Mouse (Mus musculus) macrophage (primary cell): ENCODE data around the gene Nek10. TPM values are rescaled to one million over a fixed set of nuclear protein-coding genes. Genes with fewer than 3 reads are reported as not detected.
"Not testable (repeated sequence)": the region's sequence is repeated elsewhere in the genome, so short reads cannot be mapped to it uniquely, and the experiment has no call there.

Experiments
- H3K27ac ChIP-seq: fragments of 350-480 bp; formaldehyde crosslinking; 2 replicates; pipeline ENCODE4 v1.9.0; 2021
- H3K36me3 ChIP-seq: fragments of 350-480 bp; formaldehyde crosslinking; 2 replicates; pipeline ENCODE4 v1.9.0; 2021; ENCODE audit errors: inconsistent target
- H3K4me3 ChIP-seq: fragments of 350-480 bp; formaldehyde crosslinking; 2 replicates; pipeline ENCODE4 v1.9.0; 2021; ENCODE audit errors: inconsistent target
- H3K79me2 ChIP-seq: fragments of 350-480 bp; formaldehyde crosslinking; 2 replicates; pipeline ENCODE4 v1.9.0; 2021; ENCODE audit errors: inconsistent target
- WGBS: methylation state at CpG from one replicate; pipeline ENCODE4 v1.1.7; 2026; ENCODE audit warnings: inconsistent platforms; ENCODE audit not compliant: missing documents; 5-methylcytosine and 5-hydroxymethylcytosine counted together
- polyA plus RNA-seq: library from polyadenylated mRNA; stranded (reverse); fragments of 250-400 nt; gene quantifications from 3 replicates; pipeline ENCODE4 v1.2.4, GENCODE M21; 2018; ENCODE audit warnings: inconsistent platforms

The Nek10 gene
- polyA plus RNA-seq, 1 experiment from 2014 or later: 0.03 TPM

DNA sequence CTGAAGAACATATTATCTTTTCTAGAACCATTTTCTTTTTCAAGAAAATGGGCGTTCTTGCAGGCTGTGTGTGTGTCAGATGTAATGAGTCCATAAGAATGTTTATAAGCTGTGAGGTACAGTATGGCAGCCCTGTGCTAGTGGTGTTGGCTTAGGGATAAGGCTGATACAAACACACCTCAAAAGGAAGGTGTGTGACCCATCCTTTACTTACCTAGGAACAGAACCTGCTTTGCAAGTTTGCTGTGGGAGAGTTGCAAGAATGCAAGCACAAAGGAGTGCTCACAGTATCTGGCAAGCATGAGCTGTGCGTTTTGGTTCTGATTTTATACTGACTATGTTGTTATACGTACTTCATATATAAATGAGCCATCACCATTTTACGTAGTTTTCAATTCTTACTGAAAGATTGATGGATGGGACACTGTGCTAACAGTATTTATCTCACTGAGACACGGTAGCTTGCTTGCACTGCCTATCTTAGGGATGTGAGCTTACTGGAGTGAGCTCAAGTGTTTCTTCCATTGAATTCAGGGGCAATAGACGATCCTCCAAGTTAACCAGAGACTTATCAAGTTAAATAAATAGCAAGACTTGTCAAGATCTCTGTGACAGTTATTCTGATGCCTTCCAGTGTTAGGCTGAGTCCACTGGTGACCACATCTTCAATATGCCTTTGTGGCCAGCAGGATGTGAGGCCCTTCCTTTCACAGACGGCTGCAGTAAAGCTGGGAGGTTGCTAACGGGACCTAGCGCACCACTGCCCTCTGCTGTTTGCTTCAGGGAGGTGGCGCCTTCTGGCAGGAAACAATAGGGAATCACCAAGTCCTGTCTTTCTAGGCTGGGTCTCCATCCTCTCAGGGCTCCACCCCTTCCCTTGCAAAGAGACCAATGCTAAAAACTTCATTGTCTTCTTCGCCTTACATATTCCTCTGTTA, 181.8 kb downstream of the Nek10 start:
- Histone ChIP-seq H3K4me3 (no peak overlapping the region), H3K79me2 (no peaks in the 10 kb centered on the region), H3K36me3 (no peaks in the 10 kb centered on the region), H3K27ac (no peak overlapping the region)
- 49% methylated on average over 11 of the region's 11 CpGs for WGBS

DNA sequence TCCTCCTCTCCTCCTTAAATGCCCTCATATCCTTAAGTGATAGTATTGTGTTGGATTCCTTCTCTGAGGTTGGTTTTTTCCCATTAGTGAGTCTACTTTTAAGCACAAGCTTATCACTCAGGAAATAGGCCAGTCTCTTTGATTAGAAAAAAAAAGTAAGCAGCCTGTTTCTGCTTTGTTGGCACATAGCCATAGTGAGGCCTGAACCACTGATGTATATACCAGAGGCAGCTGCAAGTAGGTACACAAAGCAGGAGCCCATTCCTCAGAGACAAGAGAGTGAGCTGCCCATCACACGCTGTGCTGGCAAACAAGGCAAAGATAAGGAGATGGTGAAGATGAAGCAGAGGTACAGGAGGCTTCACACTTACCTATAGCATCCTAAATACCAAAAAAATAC, 184.2 kb downstream of the Nek10 start:
- Histone ChIP-seq H3K79me2 (no peaks in the 10 kb centered on the region), H3K4me3 (no peak overlapping the region), H3K27ac (no peak overlapping the region), H3K36me3 (no peaks in the 10 kb centered on the region)
- 67% methylated on average over 1 of the region's 1 CpGs for WGBS

DNA sequence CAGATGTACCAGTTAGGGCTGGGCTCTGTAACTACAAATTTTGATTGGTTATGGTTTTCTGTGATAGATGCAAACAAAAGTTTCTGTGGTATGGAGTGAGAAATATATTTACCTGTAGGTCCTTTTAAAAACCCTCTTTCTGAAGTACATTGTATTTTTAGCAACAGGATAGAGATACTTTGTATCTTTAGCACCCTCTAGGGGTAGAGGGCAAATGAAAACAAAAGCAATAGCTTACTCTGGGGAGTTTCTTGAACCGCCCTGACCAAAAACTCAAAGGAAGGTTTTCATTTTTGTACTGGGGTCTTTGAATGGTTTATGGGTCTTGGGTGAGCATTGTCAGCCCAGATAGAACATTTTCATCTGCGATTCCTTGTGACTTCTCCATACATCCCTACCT, 188.4 kb downstream of the Nek10 start:
- H3K4me3 ChIP-seq: no peak overlapping the region
- 83% methylated on average over 2 of the region's 2 CpGs for WGBS
- H3K79me2 ChIP-seq: no peaks in the 10 kb centered on the region
- H3K36me3 ChIP-seq: no peaks in the 10 kb centered on the region
- no peak overlapping the region for H3K27ac ChIP-seq

DNA sequence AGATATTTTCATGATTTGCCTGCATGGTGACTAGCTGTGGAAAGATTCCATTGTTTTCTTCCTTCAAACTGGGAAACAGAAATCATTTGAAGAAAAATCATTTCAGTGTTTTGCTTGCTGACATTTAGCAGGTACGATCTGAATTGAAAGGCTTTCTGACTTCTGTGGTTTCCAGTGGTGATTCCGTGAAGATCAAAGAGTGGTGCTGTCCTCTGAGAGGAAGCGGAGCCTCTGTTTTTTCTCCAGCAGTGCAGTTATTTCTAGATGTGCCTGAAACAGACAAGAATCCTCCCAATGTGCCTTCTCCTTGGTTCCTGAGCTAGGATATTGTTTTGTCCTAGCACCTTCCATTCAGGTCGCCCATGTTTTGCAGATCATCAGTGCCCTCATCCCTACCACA, 208.2 kb downstream of the Nek10 start:
- WGBS: 96% methylated on average over 4 of the region's 4 CpGs
- no peak overlapping the region for H3K27ac ChIP-seq
- H3K36me3 ChIP-seq: no peaks in the 10 kb centered on the region
- no peaks in the 10 kb centered on the region for H3K79me2 ChIP-seq
- no peak overlapping the region for H3K4me3 ChIP-seq

DNA sequence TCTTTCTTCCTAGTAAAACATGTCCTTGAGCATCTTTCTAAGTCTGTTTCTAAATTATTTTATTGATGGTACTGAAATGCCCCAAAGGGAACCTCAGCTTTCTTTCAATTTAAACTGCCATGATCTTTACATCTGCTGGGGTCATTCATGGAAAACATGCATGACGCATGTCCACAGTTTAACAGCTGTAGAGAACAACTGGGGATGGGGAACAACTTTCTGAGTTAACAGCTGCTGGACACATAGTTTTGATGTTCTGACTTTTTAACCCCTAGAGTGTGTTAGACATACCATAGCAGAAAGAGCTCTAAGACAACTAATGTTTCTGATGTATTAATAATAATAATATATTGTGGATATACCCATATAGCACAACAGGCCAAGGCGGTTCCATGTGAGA, 211.6 kb downstream of the Nek10 start:
- Histone ChIP-seq H3K27ac (no peak overlapping the region), H3K4me3 (no peak overlapping the region), H3K36me3 (no peaks in the 10 kb centered on the region), H3K79me2 (no peaks in the 10 kb centered on the region)
- 100% methylated on average over 2 of the region's 2 CpGs for WGBS

DNA sequence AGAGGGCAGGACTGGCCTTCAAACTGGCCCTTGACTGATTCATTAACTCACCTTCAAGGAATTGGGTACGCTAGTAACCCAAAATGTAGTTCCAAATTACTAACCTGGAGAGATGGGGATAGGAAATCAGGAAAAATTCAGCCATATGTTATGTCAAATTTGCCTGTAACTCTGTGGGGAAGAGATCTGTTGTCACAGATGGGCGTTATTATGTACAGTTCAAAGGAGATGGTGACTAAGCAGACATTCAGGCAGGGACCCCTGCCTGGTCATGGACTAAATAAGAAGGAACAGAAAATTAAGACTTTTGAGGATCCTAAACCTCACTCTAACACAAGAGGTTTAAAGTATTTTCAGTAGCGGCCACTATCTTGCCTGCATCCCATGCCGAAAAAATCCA, 227.4 kb downstream of the Nek10 start:
- H3K4me3 ChIP-seq, H3K79me2 ChIP-seq, H3K27ac ChIP-seq, H3K36me3 ChIP-seq: not testable (repeated sequence)
- WGBS: 91% methylated on average over 3 of the region's 4 CpGs

DNA sequence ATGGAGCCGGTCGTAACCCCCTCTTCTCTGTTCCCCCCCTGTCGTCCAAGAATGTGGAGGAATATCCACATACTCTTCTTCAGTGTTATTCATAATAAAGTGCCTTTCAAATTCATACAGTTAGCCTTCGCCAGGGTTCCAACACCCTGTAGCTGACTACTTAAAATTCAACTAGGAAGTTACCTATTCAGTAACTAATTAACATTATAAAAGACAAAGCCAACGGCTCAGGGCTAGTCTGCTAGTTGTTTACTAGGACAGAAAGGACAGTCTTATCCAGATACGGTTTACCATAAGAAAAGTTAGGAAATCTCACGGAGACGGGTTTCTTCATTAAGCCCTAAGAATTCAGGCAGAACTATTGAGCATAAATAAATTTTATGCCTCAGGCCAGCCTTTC, 231.4 kb downstream of the Nek10 start:
- not testable (repeated sequence) for H3K36me3 ChIP-seq, H3K27ac ChIP-seq, H3K79me2 ChIP-seq, H3K4me3 ChIP-seq
- WGBS: 87% methylated on average over 8 of the region's 8 CpGs

DNA sequence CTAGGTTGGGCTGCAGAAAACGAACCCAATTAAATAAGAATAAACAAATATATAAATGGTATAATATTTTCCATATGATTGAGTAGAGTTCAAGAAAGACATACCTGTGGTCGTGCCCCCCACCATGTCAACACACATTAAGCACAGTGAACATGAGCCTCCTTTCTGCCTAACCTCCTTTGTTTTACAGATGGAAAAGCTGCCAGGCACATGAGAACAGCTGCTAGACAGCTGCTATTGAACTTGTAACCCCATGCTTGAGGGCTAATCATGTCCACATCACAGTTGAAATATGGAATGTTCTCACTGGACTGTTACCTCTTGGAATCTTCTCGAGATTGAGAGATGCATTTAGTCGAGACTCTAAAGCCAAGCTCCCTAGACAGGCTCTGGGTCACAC, 245.0 kb downstream of the Nek10 start:
- H3K27ac ChIP-seq: no peak overlapping the region
- H3K4me3 ChIP-seq: no peak overlapping the region
- 86% methylated on average over 4 of the region's 4 CpGs for WGBS

DNA sequence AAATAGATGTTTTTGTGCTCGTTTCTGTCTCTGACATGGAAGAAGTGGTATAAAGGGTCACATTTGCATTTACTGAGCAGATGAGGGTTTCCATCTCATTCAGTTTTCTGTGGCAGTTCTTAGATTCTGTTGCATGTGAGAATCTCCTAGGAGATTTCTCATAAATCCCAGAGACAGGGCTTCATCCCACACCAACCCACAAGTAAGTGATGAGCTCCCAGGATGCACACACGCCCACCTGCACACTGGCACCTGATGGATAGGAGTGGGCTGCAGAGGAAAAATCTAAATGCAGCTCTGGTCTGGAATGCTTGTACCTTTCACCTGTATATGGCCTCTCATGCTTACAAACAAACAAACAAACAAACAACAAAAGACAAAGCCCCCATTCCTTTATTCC, 258.3 kb downstream of the Nek10 start:
- WGBS: 59% methylated on average over 2 of the region's 2 CpGs
- Histone ChIP-seq H3K27ac (no peak overlapping the region), H3K4me3 (no peak overlapping the region), H3K36me3 (no peaks in the 10 kb centered on the region), H3K79me2 (no peaks in the 10 kb centered on the region)

More for the DNA sequence above, 245.0 kb downstream of the Nek10 start:
- Histone ChIP-seq H3K36me3 (no peaks in the 10 kb centered on the region), H3K79me2 (no peaks in the 10 kb centered on the region)

Other genes with a start within 250 kb of the Nek10 start
- 4.6 to 16.9 TPM (median 7.7 TPM) in 3 replicates for gene Slc4a7, start 101.1 kb upstream of the Nek10 start, polyA plus RNA-seq